Mouse (Mus musculus) brain, embryonic 18.5 days (tissue): ENCODE measurements around the gene Farp2.
"Not testable (repeated sequence)": the region's sequence is repeated elsewhere in the genome, so short reads cannot be mapped to it uniquely, and the experiment has no call there.

Experiments used
- DNase-seq: peaks from one replicate; pipeline ENCODE4 v3.0.0-alpha.2; 2012; ENCODE audit warnings: low read depth, low spot score

Farp2 gene

GRCm38 (mm10) chr1:93635091-93635579, 123.3 kb downstream of the Farp2 start:
- no peak for DNase-seq

- peak; percentile 99 for DNase-seq
These were observed 123.8 kb downstream of the Farp2 start for GRCm38 (mm10) chr1:93635580-93636192.

GRCm38 (mm10) chr1:93636211-93636897, 124.5 kb downstream of the Farp2 start:
- DNase-seq = no peak

- no peak for DNase-seq
These were observed 130.1 kb downstream of the Farp2 start for GRCm38 (mm10) chr1:93641978-93642377.

GRCm38 (mm10) chr1:93642692-93643091, 130.8 kb downstream of the Farp2 start:
- DNase-seq = no peak

GRCm38 (mm10) chr1:93649604-93650172, 137.8 kb downstream of the Farp2 start:
- DNase-seq = no peak

- DNase-seq = no peak
These were observed 142.4 kb downstream of the Farp2 start for GRCm38 (mm10) chr1:93654275-93654674.

- DNase-seq = no peak
These were observed 142.9 kb downstream of the Farp2 start for GRCm38 (mm10) chr1:93654798-93655197.

- no peak for DNase-seq
These were observed 144.6 kb downstream of the Farp2 start for GRCm38 (mm10) chr1:93656325-93657024.

GRCm38 (mm10) chr1:93657025-93657360, 145.1 kb downstream of the Farp2 start:
- no peak for DNase-seq

GRCm38 (mm10) chr1:93658559-93658958, 146.7 kb downstream of the Farp2 start, which contains the start of gene Stk25:
Gene Stk25 (minus strand): TSS chr1:93658659.
- DNase-seq = not testable (repeated sequence)

- no peak for DNase-seq
These were observed 156.0 kb downstream of the Farp2 start for GRCm38 (mm10) chr1:93667760-93668400.

- no peak for DNase-seq
These were observed 157.1 kb downstream of the Farp2 start for GRCm38 (mm10) chr1:93668791-93669548.

GRCm38 (mm10) chr1:93669941-93670340, 158.1 kb downstream of the Farp2 start:
- no peak for DNase-seq
